Mouse (Mus musculus) retina, embryonic 14.5 days (tissue): ENCODE results near the gene Slc25a24.
A peak's percentile ranks its signal among the peaks of the same experiment; 100 is the strongest.

Source experiments
- DNase-seq: peaks from one replicate; pipeline ENCODE4 v3.0.0-alpha.2; 2015; ENCODE audit warnings: low spot score

The Slc25a24 gene

DNA sequence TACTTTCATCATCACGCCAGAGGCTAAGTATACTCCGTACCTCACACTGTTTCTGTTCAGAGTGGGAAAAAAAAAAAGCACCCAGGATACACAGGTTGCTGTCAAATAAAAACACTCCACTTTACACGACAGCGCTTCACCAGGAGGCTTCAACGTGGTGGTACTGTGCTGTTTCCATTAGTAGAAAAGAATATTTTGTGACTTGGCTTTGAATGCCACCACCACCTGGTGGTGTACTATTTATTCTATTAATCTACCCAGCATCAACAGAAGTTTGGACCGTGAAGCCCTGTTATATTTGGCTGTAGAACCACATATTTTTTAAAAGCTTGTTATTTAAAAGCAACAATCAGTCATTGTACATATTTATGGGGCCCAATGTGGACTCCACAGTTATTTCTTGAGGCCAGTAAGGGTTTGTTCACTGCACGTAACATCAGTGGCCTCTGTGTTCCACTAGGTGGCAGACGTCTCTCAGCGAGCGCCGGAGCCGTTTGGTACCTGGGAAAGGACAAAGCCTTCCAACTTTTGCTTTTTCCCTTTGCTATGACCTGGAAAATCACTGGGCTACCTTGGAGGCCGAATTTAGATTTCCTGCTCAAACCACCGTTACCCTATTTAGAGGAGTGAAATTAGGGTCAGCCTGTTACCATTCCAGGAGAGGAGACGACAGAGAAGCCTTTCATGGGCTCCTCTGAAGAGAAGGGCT lies 48.3 kb downstream of the Slc25a24 start:
- peak; percentile 86 for DNase-seq

- DNase-seq, result no peak
Observed at GRCm38 (mm10) chr3:109174394-109174793, 51.4 kb downstream of the Slc25a24 start.

DNA sequence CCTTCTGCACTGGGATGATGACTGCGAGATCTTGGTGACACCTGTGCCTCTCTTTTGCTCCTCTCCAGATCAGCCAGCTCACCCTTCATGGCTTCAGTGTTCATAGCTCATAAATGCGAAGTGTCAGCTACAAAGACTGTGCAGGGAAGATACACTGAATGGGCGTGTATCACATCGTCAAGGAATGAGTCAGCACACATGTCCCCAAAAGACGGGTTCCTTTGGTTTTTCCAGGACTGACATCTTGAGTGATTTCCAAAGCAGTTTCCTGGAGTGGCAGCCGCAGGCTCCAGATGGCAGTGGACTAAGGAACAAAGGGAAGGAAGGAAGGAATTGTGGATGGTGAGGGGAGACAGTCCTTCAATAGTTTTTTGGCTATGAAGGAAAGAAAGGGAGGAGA lies 55.8 kb downstream of the Slc25a24 start:
- DNase-seq, result no peak

DNA sequence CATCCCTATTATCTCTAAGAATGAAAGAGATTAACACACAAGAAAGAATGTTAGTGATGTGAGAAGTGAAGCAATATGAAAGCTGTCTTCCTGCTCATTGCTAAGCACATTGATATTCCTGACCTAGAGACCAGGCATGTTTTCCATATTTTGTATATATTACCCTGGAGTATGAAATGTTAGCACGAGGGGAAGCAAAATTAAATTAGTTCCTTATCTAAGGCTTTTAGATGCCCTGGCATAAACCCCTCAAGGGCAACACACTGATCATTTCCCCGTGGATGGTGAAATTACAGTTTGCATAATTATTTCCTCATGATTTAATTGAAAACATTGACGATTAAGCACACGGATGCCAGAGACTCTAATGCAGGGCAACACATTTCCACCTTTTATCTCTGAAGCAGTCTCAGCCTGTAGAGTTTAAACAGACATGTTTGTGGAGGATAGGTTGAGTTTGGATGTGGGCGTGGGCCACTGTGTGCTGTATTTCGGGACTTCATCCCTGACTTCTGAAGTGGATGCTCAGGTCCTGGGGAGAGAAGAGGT lies 56.7 kb downstream of the Slc25a24 start:
- no peak for DNase-seq

- DNase-seq, result no peak
Observed at GRCm38 (mm10) chr3:109196166-109196565, 73.2 kb downstream of the Slc25a24 start.

DNA sequence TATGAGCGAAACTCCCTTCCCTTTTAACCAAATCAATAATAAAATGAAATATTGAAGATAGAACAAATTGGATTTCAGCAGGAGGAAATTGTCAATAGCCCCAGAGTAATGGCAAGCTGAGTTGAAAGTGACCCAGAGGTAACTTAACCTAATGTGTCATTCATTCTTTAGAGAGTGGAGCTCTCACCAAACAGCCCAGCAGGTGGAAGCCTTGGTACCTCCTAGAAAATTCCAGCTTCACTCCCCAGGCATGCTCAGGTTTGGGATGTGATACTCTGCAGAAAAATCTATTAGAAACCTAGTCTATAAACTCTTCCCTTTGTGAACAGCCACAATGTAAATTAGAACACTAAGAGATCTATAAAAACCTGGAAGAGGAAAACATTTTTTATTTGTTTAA lies 76.3 kb downstream of the Slc25a24 start:
- no peak for DNase-seq

GRCm38 (mm10) chr3:109212322-109212721 lies 89.4 kb downstream of the Slc25a24 start:
- no peak for DNase-seq

DNA sequence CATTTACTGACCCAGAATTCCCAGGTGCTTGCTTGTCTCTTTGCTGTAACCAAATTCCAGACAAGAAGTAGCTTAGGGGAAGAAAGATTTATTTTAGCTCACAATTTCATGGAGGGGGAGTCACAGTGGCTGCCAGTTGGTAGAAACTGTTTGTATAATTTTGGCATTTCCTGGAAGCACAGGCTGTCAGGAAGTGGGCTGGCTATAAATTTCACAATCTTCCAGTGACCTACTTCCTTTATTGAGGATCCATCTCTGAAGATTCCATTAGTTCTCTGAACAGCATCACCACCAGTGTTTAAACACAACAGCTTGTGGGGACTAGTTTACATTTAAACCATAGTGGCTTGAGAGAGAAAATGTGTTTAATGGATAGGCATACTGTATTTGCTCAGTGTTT lies 93.4 kb downstream of the Slc25a24 start:
- no peak for DNase-seq
